Comparison of ENCODE assay signal across 8 mouse cellular contexts in the genomic region with DNA sequence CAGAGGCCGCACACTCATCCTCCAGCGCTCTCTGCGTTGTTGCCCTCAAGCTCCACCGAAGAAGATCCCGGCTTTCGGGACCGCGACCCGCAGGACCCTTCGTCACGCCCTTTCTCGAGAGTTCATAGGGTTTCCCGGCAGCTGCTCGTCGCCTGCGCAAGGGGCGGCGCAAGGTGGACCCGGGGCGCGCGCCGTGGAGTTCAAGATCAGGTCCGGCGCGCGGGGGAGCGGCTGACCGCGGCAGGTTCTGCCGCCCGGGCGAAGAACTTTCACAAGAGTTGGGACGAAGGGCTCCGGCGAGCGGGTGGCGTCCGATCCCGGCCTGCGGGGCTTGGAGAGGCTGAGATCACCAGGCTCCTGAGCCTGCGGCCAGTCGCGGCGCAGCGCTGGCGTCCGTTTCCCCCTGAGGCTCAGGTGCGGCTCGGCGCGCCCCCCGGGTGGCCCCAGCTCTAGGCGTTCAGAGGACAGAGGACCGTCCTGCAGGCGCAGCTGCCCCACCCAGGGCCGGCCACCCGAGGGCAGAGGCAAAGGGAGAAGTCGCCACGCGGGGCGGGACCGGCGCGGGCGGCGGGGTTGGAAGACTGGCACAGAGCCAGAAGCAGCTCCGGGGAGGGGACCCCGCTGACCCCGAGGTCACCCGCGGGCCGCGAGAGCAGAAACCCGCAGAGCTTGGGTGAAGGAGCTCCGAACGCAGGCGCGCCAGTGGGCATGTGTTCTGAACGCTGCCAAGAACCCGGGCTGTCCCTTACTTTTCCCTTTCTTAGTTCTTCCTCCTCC. TPM values are rescaled to one million over a fixed set of nuclear protein-coding genes. Genes with fewer than 3 reads are reported as not detected.
DNase-seq lines count a peak whose midpoint lies in the region; ATAC-seq and TF ChIP-seq lines count a peak whose summit lies in the region.

A gene (minus strand): TSS at position 719 of the 777 bp plus-strand sequence.

- TF ChIP-seq CTCF in embryonic fibroblast, embryonic 13.5 days (IDR thresholded peaks at IDR 0.05; ENCODE audit: borderline replicate concordance, insufficient read depth, low read length), result no peak
- TF ChIP-seq CTCF in heart, postnatal 0 days (IDR thresholded peaks at IDR 0.05; ENCODE audit: low read depth), result no peak

- H3K4me2 ChIP-seq in heart, postnatal 0 days (ENCODE audit: low read depth, low read length), result peak within 1 kb of the TSS; percentile 100

- peaks cover 17% of the 10 kb centered on the region for H3K27me3 ChIP-seq in heart, postnatal 0 days (ENCODE audit: control insufficient read depth, insufficient read depth, low read length)

- peak within 1 kb of the TSS; percentile 38; the same call in 1 of the 2 replicates for H3K9ac ChIP-seq in heart, postnatal 0 days (replicated peaks; ENCODE audit: low read depth, low read length)

- H3K4me1 ChIP-seq in embryonic fibroblast, embryonic 13.5 days (ENCODE audit: control insufficient read depth, insufficient read depth, low read length), result no peaks in the 10 kb centered on the region
- 0 out of 2 replicates have a peak, but pooled peaks cover 2% of the 10 kb centered on the region for H3K4me1 ChIP-seq in heart, postnatal 0 days (ENCODE audit: control insufficient read depth, insufficient read depth)

- H3K27ac ChIP-seq in embryonic fibroblast, embryonic 13.5 days (ENCODE audit: insufficient read depth, low read length), result peak within 1 kb of the TSS; percentile 14; the same call in 1 of the 2 replicates
- H3K27ac ChIP-seq in heart, postnatal 0 days (ENCODE audit: low read depth), result no peak within 1 kb of the TSS

- H3K36me3 ChIP-seq in heart, postnatal 0 days (replicated peaks; ENCODE audit: control insufficient read depth, insufficient read depth, low read length), result no peaks in the 10 kb centered on the region

- H3K9me3 ChIP-seq in heart, postnatal 0 days (replicated peaks; ENCODE audit: control insufficient read depth, low read length), result no peaks in the 10 kb centered on the region

- TF ChIP-seq POLR2A in embryonic fibroblast, embryonic 13.5 days (IDR thresholded peaks at IDR 0.05; ENCODE audit: low read depth, low read length), result 0 out of 2 replicates have a peak, but pooled peaks have one; percentile 25

- TF ChIP-seq EP300 in heart, postnatal 0 days (IDR thresholded peaks at IDR 0.05; ENCODE audit: low read depth), result no peak

- under 1% methylated on average over 74 of the region's 81 CpGs for WGBS in heart, postnatal 0 days

- H3K4me3 ChIP-seq in embryonic fibroblast, embryonic 13.5 days (ENCODE audit: insufficient read depth, low read length), result peak within 1 kb of the TSS; percentile 67
- H3K4me3 ChIP-seq in heart, postnatal 0 days (ENCODE audit: low read depth, low read length), result peak within 1 kb of the TSS; percentile 84

- peak; percentile 3 for DNase-seq in thymus, adult 18-20 months
- no peak for DNase-seq in thymus, postnatal 0 days (ENCODE audit: low spot score)
- peak; percentile 47 for DNase-seq in heart, postnatal 0 days (ENCODE audit: low spot score)
- peak; percentile 41 to 59 for DNase-seq in kidney, postnatal 25 days
- DNase-seq in lung, postnatal 4 days, result peak; percentile 83 to 87
- peak; percentile 36 for DNase-seq in right cerebral cortex, postnatal 4 days

- ATAC-seq in heart, postnatal 0 days (ENCODE audit: insufficient read depth, low read depth), result peak; percentile 41; the same call in 1 of the 2 replicates
- no peak for ATAC-seq in erythroid progenitor cell, adult 5-6 weeks (replicated peaks; ENCODE audit: low FRiP score, poor library complexity, severe bottlenecking)

RNA-seq across cellular contexts. Expression of the gene that starts here (rescaled TPM):
- 0.35 and 0.44 TPM in 2 replicates for polyA plus RNA-seq in thymus, postnatal 0 days (2015; fragmentation: Nextera tagmentation; extraction: Ambion mirVana)
- polyA plus RNA-seq in embryonic fibroblast, embryonic 13.5 days (2011; ENCODE audit: insufficient read length, low read depth, missing spikeins), result 31.4 and 38.6 TPM in 2 replicates
- 9.9 and 10.9 TPM in 2 replicates for total RNA-seq in heart, postnatal 0 days (2014; rRNA removed; ENCODE audit: low replicate concordance)
- polyA plus RNA-seq in heart, postnatal 0 days (2015; fragmentation: Nextera tagmentation; extraction: Ambion mirVana), result 2.8 and 3.1 TPM in 2 replicates
- total RNA-seq in erythroid progenitor cell, adult 5-6 weeks (2015; ENCODE audit: low replicate concordance), result not detected in 2 replicates
- total RNA-seq in erythroid progenitor cell, adult 5-6 weeks (2017; ENCODE audit: low replicate concordance), result not detected in 2 replicates

Comparison
In these comparisons a context has a peak if more than half of its experiments do, and no peak if none do; other contexts are left out.
1. RNA of the gene that starts here (total RNA-seq): 9.9 to 10.9 TPM in heart, postnatal 0 days; not detected in erythroid progenitor cell, adult 5-6 weeks; every median in the first group is over 10 times any median in the second.